Mouse (Mus musculus) G1E (cell line): ENCODE data around the gene Hbp1.

Experiments used
- CTCF ChIP-seq: IDR thresholded peaks from 2 replicates; pipeline ENCODE4 v1.5.1; 2012; ENCODE audit warnings: low read depth, low read length, inconsistent platforms, mixed read lengths
- GATA1 ChIP-seq: IDR thresholded peaks from 2 replicates; pipeline ENCODE4 v1.6.1; 2012; ENCODE audit warnings: borderline replicate concordance, low read length, inconsistent platforms, mixed read lengths
- GATA2 ChIP-seq: IDR thresholded peaks from 2 replicates; pipeline ENCODE4 v1.6.1; 2012; ENCODE audit warnings: low read depth, low read length, inconsistent platforms, borderline replicate concordance
- POLR2AphosphoS5 ChIP-seq: IDR thresholded peaks from 2 replicates; pipeline ENCODE4 v1.6.1; 2012; ENCODE audit warnings: low read depth, low read length, inconsistent platforms; ENCODE audit not compliant: insufficient replicate concordance
- TAL1 ChIP-seq: conservative IDR thresholded peaks from 2 replicates; pipeline ENCODE4 v1.6.1; 2012; ENCODE audit warnings: low read depth, low read length, inconsistent platforms, mixed read lengths

DNA sequence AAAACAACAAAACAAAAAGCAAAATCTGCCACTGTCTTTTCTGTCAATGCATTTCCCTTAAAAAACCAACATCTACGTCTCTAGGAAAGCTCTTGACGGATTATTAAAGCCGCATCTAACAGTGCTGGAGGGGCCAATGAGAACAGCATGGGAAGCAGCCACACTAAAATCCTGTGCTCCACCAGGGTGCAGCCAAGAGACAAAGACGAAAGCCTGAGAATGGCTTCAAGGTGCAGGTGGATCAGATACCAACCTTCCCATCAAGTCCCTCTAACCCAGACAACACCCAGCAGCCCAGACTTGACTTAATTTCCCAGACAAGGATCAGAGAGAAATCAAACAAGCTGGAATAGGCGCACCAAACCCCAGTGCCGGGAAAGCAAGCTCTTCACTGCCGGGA lies 26.2 kb upstream of the Hbp1 start:
- TF ChIP-seq CTCF = no peak
- no peak for TF ChIP-seq TAL1
- no peak for TF ChIP-seq GATA2
- TF ChIP-seq GATA1 = no peak
- TF ChIP-seq POLR2AphosphoS5 = no peak
